Mouse (Mus musculus) spleen, adult 2 months (tissue): ENCODE data around the gene Polr3c.

ENCODE experiments used
- CTCF ChIP-seq: fragments of 200-500 bp; IDR thresholded peaks from 2 replicates; pipeline ENCODE4 v1.5.1; 2011; ENCODE audit warnings: mild to moderate bottlenecking, inconsistent platforms; ENCODE audit not compliant: insufficient read depth, insufficient read length, insufficient replicate concordance; ENCODE audit errors: extremely low read depth
- POLR2A ChIP-seq: fragments of 200-500 bp; IDR thresholded peaks from 2 replicates; pipeline ENCODE4 v1.6.1; 2011; ENCODE audit warnings: low read depth, low read length, inconsistent platforms

DNA sequence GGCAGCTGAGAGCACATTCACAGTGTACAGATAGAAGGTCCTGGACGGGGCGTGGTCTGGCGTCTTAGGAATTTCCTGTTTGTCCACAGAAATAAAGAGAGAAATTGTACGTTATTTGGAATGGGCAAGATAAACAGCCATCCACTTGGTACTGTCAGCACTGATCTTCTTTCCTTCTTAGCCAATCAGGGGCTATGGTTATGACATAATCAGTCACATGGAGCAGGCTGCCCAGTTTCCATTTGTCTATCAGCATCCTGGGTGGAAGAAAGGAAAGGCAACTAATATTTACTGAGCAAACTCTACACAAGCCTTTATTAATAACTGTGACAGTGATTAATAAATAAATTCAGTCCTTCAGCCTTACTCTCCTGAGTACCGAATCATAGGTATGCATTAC, 13.1 kb downstream of the Polr3c start:
- TF ChIP-seq CTCF (no peak), POLR2A (no peak)
